Mouse (Mus musculus) forebrain, embryonic 16.5 days (tissue): ENCODE measurements at regions not wholly inside any gene's neighbourhood (a gene's known extent, or its start where the extent isn't known, plus 50 kb on each side); places are given as distances from the start of the nearest gene placed in this dataset.
"Not testable (repeated sequence)": the region's sequence is repeated elsewhere in the genome, so short reads cannot be mapped to it uniquely, and the experiment has no call there.

ENCODE experiments used
- ATAC-seq: fragments of 200-750 bp; cut with Nextera tagmentation; 2 replicates; pipeline ENCODE4 v1.8.0; 2017; ENCODE audit warnings: mild to moderate bottlenecking, moderate library complexity
- H3K27ac ChIP-seq: fragments of 300-500 bp; sonication (generic); 2 replicates; pipeline ENCODE4 v1.5.1; 2014; ENCODE audit warnings: low read length, control low read depth
- H3K27me3 ChIP-seq: fragments of 300-500 bp; sonication (generic); replicated peaks from 2 replicates; pipeline ENCODE4 v1.6.1; 2014; ENCODE audit warnings: low read length; ENCODE audit not compliant: control insufficient read depth, insufficient read depth
- H3K36me3 ChIP-seq: fragments of 300-500 bp; sonication (generic); 2 replicates; pipeline ENCODE4 v1.6.1; 2014; ENCODE audit not compliant: control insufficient read depth, insufficient read depth
- H3K4me1 ChIP-seq: fragments of 300-500 bp; sonication (generic); replicated peaks from 2 replicates; pipeline ENCODE4 v1.6.1; 2014; ENCODE audit warnings: low read length; ENCODE audit not compliant: control insufficient read depth, insufficient read depth
- H3K4me2 ChIP-seq: fragments of 300-500 bp; sonication (generic); 2 replicates; pipeline ENCODE4 v1.6.1; 2014; ENCODE audit warnings: mild to moderate bottlenecking, low read length, control low read depth
- H3K4me3 ChIP-seq: fragments of 300-500 bp; sonication (generic); replicated peaks from 2 replicates; pipeline ENCODE4 v1.5.1; 2014; ENCODE audit warnings: mild to moderate bottlenecking, low read length, control low read depth
- H3K9ac ChIP-seq: fragments of 300-500 bp; sonication (generic); replicated peaks from 2 replicates; pipeline ENCODE4 v1.6.1; 2014; ENCODE audit warnings: low read depth, low read length, control low read depth
- H3K9me3 ChIP-seq: fragments of 300-500 bp; sonication (generic); 2 replicates; pipeline ENCODE4 v1.6.1; 2016; ENCODE audit warnings: low read length; ENCODE audit not compliant: control insufficient read depth
- WGBS: fragments of 180-500 bp; shearing (Covaris S2); extraction: QIAGEN DNeasy Blood & Tissue Kit; methylation state at CpG from one replicate; pipeline ENCODE4 v1.1.7; 2014; 5-methylcytosine and 5-hydroxymethylcytosine counted together

DNA sequence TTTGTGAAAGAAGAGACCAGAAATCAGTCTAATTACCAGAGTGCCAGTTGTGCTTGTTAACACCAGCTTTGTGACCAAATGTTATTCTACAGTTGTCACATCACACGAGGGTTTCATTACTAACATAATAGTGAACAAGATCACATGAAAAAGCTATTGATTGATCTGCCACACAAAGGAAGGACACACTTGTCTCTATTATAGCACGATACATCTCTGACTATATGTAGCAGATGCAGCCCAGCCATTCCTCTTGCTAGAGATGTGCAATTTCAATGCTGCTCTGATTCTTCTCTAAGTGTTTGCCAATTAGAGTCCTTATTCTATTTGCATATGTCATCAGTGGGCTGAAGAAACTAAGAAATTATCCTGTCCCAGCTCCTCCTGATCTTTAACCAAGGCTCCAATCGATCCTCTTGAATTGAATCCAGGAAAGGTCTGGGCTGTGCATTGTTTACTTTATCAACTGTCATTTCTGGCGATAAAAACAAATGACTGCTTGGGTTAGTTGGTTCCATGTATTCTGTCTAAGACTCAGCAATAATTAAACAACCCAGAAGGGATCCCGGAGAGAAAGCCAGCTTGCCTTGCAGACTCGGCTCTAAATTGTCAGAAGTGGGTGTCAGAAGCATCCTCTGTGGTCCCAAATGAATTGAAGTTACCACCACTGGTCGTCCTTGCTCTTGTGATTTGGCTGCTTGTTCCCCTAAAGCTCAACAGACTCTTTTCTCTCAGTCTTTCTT, 551.7 kb upstream of the Ptbp2 start:
- Histone ChIP-seq H3K36me3 (no peaks in the 10 kb centered on the region), H3K27ac (peak overlapping the region; percentile 6; the same call in 1 of the 2 replicates), H3K27me3 (no peaks in the 10 kb centered on the region), H3K4me2 (no peak overlapping the region), H3K9me3 (no peaks in the 10 kb centered on the region), H3K9ac (no peak overlapping the region), H3K4me1 (peaks cover 7% of the 10 kb centered on the region), H3K4me3 (no peak overlapping the region)
- 26% methylated on average over 7 of the region's 7 CpGs for WGBS
- ATAC-seq, result peak; percentile 49; the same call in 1 of the 2 replicates

DNA sequence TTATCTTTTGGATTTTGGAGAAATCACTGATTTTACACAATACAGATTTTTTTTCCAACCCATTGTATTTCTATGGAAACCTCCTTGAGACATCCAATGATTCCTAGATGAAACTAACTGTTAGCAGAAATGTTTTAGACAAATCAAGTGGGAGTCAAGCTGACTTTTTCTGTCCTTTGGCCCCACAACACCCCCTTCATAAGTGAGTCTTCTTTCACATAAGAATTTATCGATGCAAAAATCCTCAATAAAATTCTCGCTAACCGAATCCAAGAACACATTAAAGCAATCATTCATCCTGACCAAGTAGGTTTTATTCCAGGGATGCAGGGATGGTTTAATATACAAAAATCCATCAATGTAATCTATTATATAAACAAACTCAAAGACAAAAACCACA, 522.8 kb upstream of the Ptbp2 start:
- not testable (repeated sequence) for H3K27ac ChIP-seq, H3K36me3 ChIP-seq, ATAC-seq, H3K9me3 ChIP-seq, H3K4me3 ChIP-seq, H3K4me2 ChIP-seq, H3K9ac ChIP-seq, H3K4me1 ChIP-seq, H3K27me3 ChIP-seq
- WGBS, result 94% methylated on average over 3 of the region's 3 CpGs

DNA sequence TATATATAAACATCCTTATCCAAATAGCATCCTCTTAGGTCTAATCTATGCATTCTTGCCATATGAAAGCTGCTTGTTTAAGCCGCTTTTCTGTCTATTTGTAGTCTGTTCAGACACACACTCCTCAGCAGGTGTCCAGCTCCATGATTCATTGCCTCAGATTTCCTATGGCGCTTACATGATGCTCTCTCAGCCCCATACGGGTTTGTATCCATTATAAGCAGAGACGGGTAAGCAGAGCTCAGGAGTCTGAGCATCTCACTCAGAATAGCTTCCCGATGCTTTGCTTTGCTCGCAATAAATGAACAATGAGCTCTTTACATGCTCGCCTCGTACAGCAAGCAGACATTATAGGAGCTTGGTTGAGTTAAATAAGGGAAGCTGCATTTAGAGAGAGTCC, 521.3 kb upstream of the Ptbp2 start:
- Histone ChIP-seq H3K4me2 (no peak overlapping the region), H3K27ac (no peak overlapping the region), H3K9ac (no peak overlapping the region), H3K4me1 (no peaks in the 10 kb centered on the region), H3K36me3 (no peaks in the 10 kb centered on the region), H3K9me3 (no peaks in the 10 kb centered on the region), H3K4me3 (no peak overlapping the region), H3K27me3 (no peaks in the 10 kb centered on the region)
- ATAC-seq, result no peak
- WGBS, result 31% methylated on average over 8 of the region's 8 CpGs
